Mouse (Mus musculus) ES-Bruce4 (cell line): ENCODE data around the gene Apc2.

Experiments
- CTCF ChIP-seq: IDR thresholded peaks from one replicate; pipeline ENCODE4 v1.8.1; 2011; ENCODE audit warnings: low read depth, low read length
- POLR2A ChIP-seq: IDR thresholded peaks from one replicate; pipeline ENCODE4 v1.8.1; 2011; ENCODE audit warnings: low read length; ENCODE audit not compliant: insufficient read depth

- TF ChIP-seq POLR2A (no peak), CTCF (no peak)
These were observed 33.6 kb upstream of the Apc2 start for GRCm38 (mm10) chr10:80262169-80262568.
